Mouse (Mus musculus): Measurements from ENCODE around the gene Hist2h2bb. TPM values are rescaled to one million over a fixed set of nuclear protein-coding genes. Genes with fewer than 3 reads are reported as not detected.
"Not testable (repeated sequence)": the region's sequence is repeated elsewhere in the genome, so short reads cannot be mapped to it uniquely, and the experiment has no call there.

Gene Hist2h2bb
- 15.1 and 18.9 TPM in 2 replicates for polyA plus RNA-seq (2014; fragmentation: Nextera tagmentation; extraction: Ambion mirVana)

GRCm38 (mm10) chr3:96269511-96270474 is at the start of gene Hist2h2bb:
Gene Hist2h2bb, plus strand, starts transcription at chr3:96269752.
- H3K27me3 ChIP-seq (replicated peaks; ENCODE audit: control insufficient read depth, insufficient read depth, low read length): no peaks in the 10 kb centered on the region
- peak within 1 kb of the TSS; percentile 100 for H3K27ac ChIP-seq (ENCODE audit: low read depth, low read length)
- peaks cover 10% of the 10 kb centered on the region for H3K4me1 ChIP-seq (replicated peaks; ENCODE audit: control insufficient read depth, insufficient read depth, low read length)
- H3K4me3 ChIP-seq (ENCODE audit: low read depth, low read length): peak within 1 kb of the TSS; percentile 53
- peak; percentile 92 for ATAC-seq (replicated peaks; ENCODE audit: low FRiP score)
- peak within 1 kb of the TSS; percentile 82 for H3K4me2 ChIP-seq
- H3K36me3 ChIP-seq (ENCODE audit: control insufficient read depth, insufficient read depth, low read length): no peaks in the 10 kb centered on the region
- peak; percentile 88 for DNase-seq (ENCODE audit: low spot score)
- peak within 1 kb of the TSS; percentile 88 for H3K9ac ChIP-seq (ENCODE audit: low read depth, low read length)
- H3K9me3 ChIP-seq (ENCODE audit: control insufficient read depth, low read length): no peaks in the 10 kb centered on the region
- WGBS: under 1% methylated on average over 45 of the region's 45 CpGs

- H3K4me1 ChIP-seq (replicated peaks; ENCODE audit: control insufficient read depth, insufficient read depth, low read length): peaks cover 26% of the 10 kb centered on the region
- H3K27ac ChIP-seq (ENCODE audit: low read depth, low read length): peak overlapping the region; percentile 100
- WGBS: under 1% methylated on average over 26 of the region's 47 CpGs
- DNase-seq (ENCODE audit: low spot score): peak; percentile 79
- peak; percentile 9 for ATAC-seq (replicated peaks; ENCODE audit: low FRiP score)
- not testable (repeated sequence) for H3K27me3 ChIP-seq (replicated peaks; ENCODE audit: control insufficient read depth, insufficient read depth, low read length); H3K9me3 ChIP-seq (ENCODE audit: control insufficient read depth, low read length); H3K36me3 ChIP-seq (ENCODE audit: control insufficient read depth, insufficient read depth, low read length)
- peak overlapping the region; percentile 98 for H3K9ac ChIP-seq (ENCODE audit: low read depth, low read length)
- peak overlapping the region; percentile 92 for H3K4me2 ChIP-seq
- H3K4me3 ChIP-seq (ENCODE audit: low read depth, low read length): peak overlapping the region; percentile 61
Measured at GRCm38 (mm10) chr3:96220131-96220764, 49.3 kb upstream of the Hist2h2bb start.

GRCm38 (mm10) chr3:96220765-96221639 is 48.5 kb upstream of the Hist2h2bb start, which contains the start of the genes Hist2h2ac and Hist2h2be:
Gene Hist2h2ac, minus strand, starts transcription at chr3:96220880.
Gene Hist2h2be, plus strand, starts transcription at chr3:96221119.
- Histone ChIP-seq H3K36me3 (ENCODE audit: control insufficient read depth, insufficient read depth, low read length) (no peaks in the 10 kb centered on the region), H3K9ac (ENCODE audit: low read depth, low read length) (peak within 1 kb of the TSS; percentile 98), H3K4me3 (ENCODE audit: low read depth, low read length) (peak within 1 kb of the TSS; percentile 61), H3K27me3 (replicated peaks; ENCODE audit: control insufficient read depth, insufficient read depth, low read length) (no peaks in the 10 kb centered on the region), H3K4me1 (replicated peaks; ENCODE audit: control insufficient read depth, insufficient read depth, low read length) (peaks cover 31% of the 10 kb centered on the region), H3K4me2 (peak within 1 kb of the TSS; percentile 92), H3K27ac (ENCODE audit: low read depth, low read length) (peak within 1 kb of the TSS; percentile 100), H3K9me3 (ENCODE audit: control insufficient read depth, low read length) (no peaks in the 10 kb centered on the region)
- peak; percentile 92 for ATAC-seq (replicated peaks; ENCODE audit: low FRiP score)
- DNase-seq (ENCODE audit: low spot score): peak; percentile 84
- under 1% methylated on average over 43 of the region's 43 CpGs for WGBS

- no peaks in the 10 kb centered on the region for H3K27me3 ChIP-seq (replicated peaks; ENCODE audit: control insufficient read depth, insufficient read depth, low read length)
- H3K4me2 ChIP-seq: peak overlapping the region; percentile 92
- ATAC-seq (replicated peaks; ENCODE audit: low FRiP score) (no peak), DNase-seq (ENCODE audit: low spot score) (peak; percentile 52)
- no peaks in the 10 kb centered on the region for H3K9me3 ChIP-seq (ENCODE audit: control insufficient read depth, low read length)
- peaks cover 33% of the 10 kb centered on the region for H3K4me1 ChIP-seq (replicated peaks; ENCODE audit: control insufficient read depth, insufficient read depth, low read length)
- H3K27ac ChIP-seq (ENCODE audit: low read depth, low read length): peak overlapping the region; percentile 100
- H3K36me3 ChIP-seq (ENCODE audit: control insufficient read depth, insufficient read depth, low read length): no peaks in the 10 kb centered on the region
- 29% methylated on average over 9 of the region's 9 CpGs for WGBS
- peak overlapping the region; percentile 61 for H3K4me3 ChIP-seq (ENCODE audit: low read depth, low read length)
- H3K9ac ChIP-seq (ENCODE audit: low read depth, low read length): peak overlapping the region; percentile 86
Measured at GRCm38 (mm10) chr3:96221640-96222038, 47.9 kb upstream of the Hist2h2bb start.

- Histone ChIP-seq H3K9me3 (ENCODE audit: control insufficient read depth, low read length) (no peaks in the 10 kb centered on the region), H3K4me2 (peak overlapping the region; percentile 92), H3K4me1 (replicated peaks; ENCODE audit: control insufficient read depth, insufficient read depth, low read length) (peaks cover 33% of the 10 kb centered on the region), H3K27ac (ENCODE audit: low read depth, low read length) (peak overlapping the region; percentile 100; the same call in 1 of the 2 replicates), H3K9ac (ENCODE audit: low read depth, low read length) (peak overlapping the region; percentile 86), H3K27me3 (replicated peaks; ENCODE audit: control insufficient read depth, insufficient read depth, low read length) (no peaks in the 10 kb centered on the region), H3K36me3 (ENCODE audit: control insufficient read depth, insufficient read depth, low read length) (no peaks in the 10 kb centered on the region), H3K4me3 (ENCODE audit: low read depth, low read length) (peak overlapping the region; percentile 61)
- WGBS: 88% methylated on average over 4 of the region's 4 CpGs
- no peak for DNase-seq (ENCODE audit: low spot score)
- ATAC-seq (replicated peaks; ENCODE audit: low FRiP score): no peak
Measured at GRCm38 (mm10) chr3:96222774-96223173, 46.8 kb upstream of the Hist2h2bb start.

GRCm38 (mm10) chr3:96225421-96225820 is 44.1 kb upstream of the Hist2h2bb start:
- 43% methylated on average over 2 of the region's 2 CpGs for WGBS
- H3K4me1 ChIP-seq (replicated peaks; ENCODE audit: control insufficient read depth, insufficient read depth, low read length): peaks cover 26% of the 10 kb centered on the region
- peak overlapping the region; percentile 43 for H3K4me2 ChIP-seq
- H3K9ac ChIP-seq (ENCODE audit: low read depth, low read length): peak overlapping the region; percentile 21; the same call in 1 of the 2 replicates
- no peaks in the 10 kb centered on the region for H3K9me3 ChIP-seq (ENCODE audit: control insufficient read depth, low read length)
- no peak for DNase-seq (ENCODE audit: low spot score)
- H3K36me3 ChIP-seq (ENCODE audit: control insufficient read depth, insufficient read depth, low read length): no peaks in the 10 kb centered on the region
- H3K27ac ChIP-seq (ENCODE audit: low read depth, low read length): peak overlapping the region; percentile 4; the same call in 1 of the 2 replicates
- H3K27me3 ChIP-seq (replicated peaks; ENCODE audit: control insufficient read depth, insufficient read depth, low read length): no peaks in the 10 kb centered on the region
- no peak overlapping the region for H3K4me3 ChIP-seq (ENCODE audit: low read depth, low read length)
- no peak for ATAC-seq (replicated peaks; ENCODE audit: low FRiP score)

- Histone ChIP-seq H3K4me2 (no peak overlapping the region), H3K9ac (ENCODE audit: low read depth, low read length) (no peak overlapping the region), H3K36me3 (ENCODE audit: control insufficient read depth, insufficient read depth, low read length) (no peaks in the 10 kb centered on the region), H3K9me3 (ENCODE audit: control insufficient read depth, low read length) (no peaks in the 10 kb centered on the region), H3K27ac (ENCODE audit: low read depth, low read length) (no peak overlapping the region), H3K27me3 (replicated peaks; ENCODE audit: control insufficient read depth, insufficient read depth, low read length) (no peaks in the 10 kb centered on the region), H3K4me3 (ENCODE audit: low read depth, low read length) (no peak overlapping the region), H3K4me1 (replicated peaks; ENCODE audit: control insufficient read depth, insufficient read depth, low read length) (peaks cover 26% of the 10 kb centered on the region)
- 59% methylated on average over 8 of the region's 8 CpGs for WGBS
- DNase-seq (ENCODE audit: low spot score): no peak
- no peak; the same call in 1 of the 2 replicates for ATAC-seq (replicated peaks; ENCODE audit: low FRiP score)
Measured at GRCm38 (mm10) chr3:96226695-96227648, 42.6 kb upstream of the Hist2h2bb start.
